Mouse (Mus musculus) lung, adult 18-20 months (tissue): ENCODE data around the gene Magi1.

ENCODE experiments used
- DNase-seq, 2 experiments: peaks; one replicate each; pipeline ENCODE4 v3.0.0; 2022; ENCODE audit warnings: mixed read lengths in 2 of 2

Magi1 gene

GRCm38 (mm10) chr6:93871516-93871915, 412.2 kb downstream of the Magi1 start:
- DNase-seq, result no peak

- DNase-seq, result no peak
Measured at GRCm38 (mm10) chr6:93870023-93870422, 413.7 kb downstream of the Magi1 start.

GRCm38 (mm10) chr6:93862263-93862662, 421.5 kb downstream of the Magi1 start:
- DNase-seq, result no peak

GRCm38 (mm10) chr6:93856783-93857182, 426.9 kb downstream of the Magi1 start:
- DNase-seq, result no peak

- no peak for DNase-seq
Measured at GRCm38 (mm10) chr6:93855806-93856641, 427.7 kb downstream of the Magi1 start.

GRCm38 (mm10) chr6:93848942-93849790, 434.6 kb downstream of the Magi1 start:
- no peak for DNase-seq

- no peak for DNase-seq
Measured at GRCm38 (mm10) chr6:93845498-93845897, 438.2 kb downstream of the Magi1 start.

GRCm38 (mm10) chr6:93845080-93845479, 438.6 kb downstream of the Magi1 start:
- no peak for DNase-seq

GRCm38 (mm10) chr6:93844576-93844975, 439.1 kb downstream of the Magi1 start:
- DNase-seq, result no peak

GRCm38 (mm10) chr6:93838398-93838797, 445.3 kb downstream of the Magi1 start:
- DNase-seq, result no peak

GRCm38 (mm10) chr6:93836585-93836984, 447.1 kb downstream of the Magi1 start:
- DNase-seq, result no peak

- no peak for DNase-seq
Measured at GRCm38 (mm10) chr6:93835211-93835610, 448.5 kb downstream of the Magi1 start.

- DNase-seq, result no peak
Measured at GRCm38 (mm10) chr6:93828262-93828661, 455.5 kb downstream of the Magi1 start.

- DNase-seq, result no peak
Measured at GRCm38 (mm10) chr6:93826875-93827274, 456.8 kb downstream of the Magi1 start.

- no peak for DNase-seq
Measured at GRCm38 (mm10) chr6:93822221-93822897, 461.4 kb downstream of the Magi1 start.

- DNase-seq, result no peak
Measured at GRCm38 (mm10) chr6:93821512-93821911, 462.2 kb downstream of the Magi1 start.

- no peak for DNase-seq
Measured at GRCm38 (mm10) chr6:93819888-93820287, 463.8 kb downstream of the Magi1 start.

- no peak for DNase-seq
Measured at GRCm38 (mm10) chr6:93819282-93819681, 464.4 kb downstream of the Magi1 start.

GRCm38 (mm10) chr6:93818494-93818893, 465.2 kb downstream of the Magi1 start:
- DNase-seq, result no peak

GRCm38 (mm10) chr6:93805407-93805936, 478.2 kb downstream of the Magi1 start:
- DNase-seq, result no peak

- peak in 1 of 2 experiments; percentile 25 for DNase-seq
Measured at GRCm38 (mm10) chr6:93802390-93802789, 481.3 kb downstream of the Magi1 start.

- DNase-seq, result no peak
Measured at GRCm38 (mm10) chr6:93800465-93800864, 483.3 kb downstream of the Magi1 start.
